Mouse (Mus musculus): ENCODE data around the gene Prox1.

- TF ChIP-seq POLR2A (IDR thresholded peaks at IDR 0.05; ENCODE audit: borderline replicate concordance, low read depth, low read length) (no peak), CTCF (IDR thresholded peaks at IDR 0.05; ENCODE audit: low read depth, low read length) (no peak)
These were observed 54.5 kb downstream of the Prox1 start for GRCm38 (mm10) chr1:190115985-190116384.

Data from bone marrow macrophage, adult 2 months (primary cell).